Mouse (Mus musculus) hindbrain, embryonic 16.5 days (tissue): ENCODE measurements around the gene Klrb1f. TPM values are rescaled to one million over a fixed set of nuclear protein-coding genes. Genes with fewer than 3 reads are reported as not detected.

ENCODE experiments used
- ATAC-seq: fragments of 200-750 bp; cut with Nextera tagmentation; 2 replicates; pipeline ENCODE4 v1.8.0; 2017; ENCODE audit warnings: moderate TSS enrichment, moderate library complexity
- H3K27ac ChIP-seq: fragments of 300-500 bp; sonication (generic); 2 replicates; pipeline ENCODE4 v1.5.1; 2014; ENCODE audit warnings: low read depth, mild to moderate bottlenecking, control low read depth, low read length, moderate library complexity
- H3K27me3 ChIP-seq: fragments of 300-500 bp; sonication (generic); replicated peaks from 2 replicates; pipeline ENCODE4 v1.6.1; 2014; ENCODE audit warnings: low read length; ENCODE audit not compliant: control insufficient read depth, insufficient read depth
- H3K36me3 ChIP-seq: fragments of 300-500 bp; sonication (generic); 2 replicates; pipeline ENCODE4 v1.6.1; 2014; ENCODE audit warnings: mild to moderate bottlenecking, low read length, moderate library complexity, mixed read lengths; ENCODE audit not compliant: control insufficient read depth, insufficient read depth
- H3K4me1 ChIP-seq: fragments of 300-500 bp; sonication (generic); 2 replicates; pipeline ENCODE4 v1.6.1; 2014; ENCODE audit warnings: low read depth, low read length; ENCODE audit not compliant: control insufficient read depth, insufficient read depth
- H3K4me2 ChIP-seq: fragments of 300-500 bp; sonication (generic); 2 replicates; pipeline ENCODE4 v1.6.1; 2014; ENCODE audit warnings: mild to moderate bottlenecking, low read length, control low read depth, moderate library complexity
- H3K4me3 ChIP-seq: fragments of 300-500 bp; sonication (generic); 2 replicates; pipeline ENCODE4 v1.5.1; 2014; ENCODE audit warnings: mild to moderate bottlenecking, low read length, control low read depth, moderate library complexity
- H3K9ac ChIP-seq: fragments of 300-500 bp; sonication (generic); 2 replicates; pipeline ENCODE4 v1.6.1; 2014; ENCODE audit warnings: low read depth, mild to moderate bottlenecking, control low read depth, low read length, moderate library complexity
- H3K9me3 ChIP-seq: fragments of 300-500 bp; sonication (generic); 2 replicates; pipeline ENCODE4 v1.6.1; 2014; ENCODE audit warnings: mild to moderate bottlenecking, low read length, moderate library complexity; ENCODE audit not compliant: control insufficient read depth
- WGBS: fragments of 180-500 bp; shearing (Covaris S2); extraction: QIAGEN DNeasy Blood & Tissue Kit; methylation state at CpG from one replicate; pipeline ENCODE4 v1.1.7; 2014; 5-methylcytosine and 5-hydroxymethylcytosine counted together
- polyA plus RNA-seq: library from polyadenylated mRNA; unstranded; fragments of >200 nt; fragmentation: Nextera tagmentation; extraction: Ambion mirVana; gene quantifications from 2 replicates; pipeline ENCODE4 v1.2.1, GENCODE M21; 2015

The Klrb1f gene
- polyA plus RNA-seq, 1 experiment from 2014 or later = 0.64 TPM

GRCm38 (mm10) chr6:129013762-129014276 is 31.9 kb upstream of the Klrb1f start:
- Histone ChIP-seq H3K27ac (no peak overlapping the region), H3K27me3 (no peaks in the 10 kb centered on the region), H3K4me2 (no peak overlapping the region), H3K4me1 (no peaks in the 10 kb centered on the region), H3K9me3 (no peaks in the 10 kb centered on the region), H3K9ac (no peak overlapping the region), H3K4me3 (no peak overlapping the region), H3K36me3 (no peaks in the 10 kb centered on the region)
- no peak for ATAC-seq
- WGBS = 81% methylated on average over 5 of the region's 5 CpGs

GRCm38 (mm10) chr6:129014399-129014798 is 31.3 kb upstream of the Klrb1f start:
- H3K27ac ChIP-seq = no peak overlapping the region
- no peaks in the 10 kb centered on the region for H3K4me1 ChIP-seq
- no peaks in the 10 kb centered on the region for H3K9me3 ChIP-seq
- H3K9ac ChIP-seq = no peak overlapping the region
- no peaks in the 10 kb centered on the region for H3K36me3 ChIP-seq
- H3K4me2 ChIP-seq = no peak overlapping the region
- no peaks in the 10 kb centered on the region for H3K27me3 ChIP-seq
- no peak overlapping the region for H3K4me3 ChIP-seq
- WGBS = 82% methylated on average over 1 of the region's 1 CpGs
- no peak for ATAC-seq

GRCm38 (mm10) chr6:129027451-129028248 is 18.1 kb upstream of the Klrb1f start:
- Histone ChIP-seq H3K4me2 (no peak overlapping the region), H3K9ac (no peak overlapping the region), H3K4me1 (no peaks in the 10 kb centered on the region), H3K4me3 (no peak overlapping the region), H3K36me3 (no peaks in the 10 kb centered on the region), H3K27me3 (no peaks in the 10 kb centered on the region), H3K27ac (no peak overlapping the region), H3K9me3 (no peaks in the 10 kb centered on the region)
- ATAC-seq = no peak
- WGBS = 93% methylated on average over 8 of the region's 8 CpGs

- H3K4me2 ChIP-seq = no peak overlapping the region
- no peaks in the 10 kb centered on the region for H3K4me1 ChIP-seq
- H3K27me3 ChIP-seq = no peaks in the 10 kb centered on the region
- 61% methylated on average over 6 of the region's 6 CpGs for WGBS
- no peak overlapping the region for H3K4me3 ChIP-seq
- ATAC-seq = no peak
- no peak overlapping the region for H3K27ac ChIP-seq
- no peaks in the 10 kb centered on the region for H3K36me3 ChIP-seq
- H3K9ac ChIP-seq = no peak overlapping the region
- H3K9me3 ChIP-seq = no peaks in the 10 kb centered on the region
Observed at GRCm38 (mm10) chr6:129030175-129030824, 15.4 kb upstream of the Klrb1f start.

GRCm38 (mm10) chr6:129030964-129031363 is 14.7 kb upstream of the Klrb1f start:
- Histone ChIP-seq H3K4me3 (no peak overlapping the region), H3K27me3 (no peaks in the 10 kb centered on the region), H3K4me2 (no peak overlapping the region), H3K36me3 (no peaks in the 10 kb centered on the region), H3K9me3 (no peaks in the 10 kb centered on the region), H3K4me1 (no peaks in the 10 kb centered on the region), H3K27ac (no peak overlapping the region), H3K9ac (no peak overlapping the region)
- 90% methylated on average over 2 of the region's 2 CpGs for WGBS
- no peak for ATAC-seq

GRCm38 (mm10) chr6:129033397-129033796 is 12.3 kb upstream of the Klrb1f start:
- no peak for ATAC-seq
- H3K9ac ChIP-seq = no peak overlapping the region
- WGBS = 82% methylated on average over 2 of the region's 2 CpGs

GRCm38 (mm10) chr6:129035017-129035416 is 10.7 kb upstream of the Klrb1f start:
- Histone ChIP-seq H3K27ac (no peak overlapping the region), H3K36me3 (no peaks in the 10 kb centered on the region), H3K9ac (no peak overlapping the region), H3K9me3 (no peaks in the 10 kb centered on the region), H3K4me3 (no peak overlapping the region), H3K4me2 (no peak overlapping the region), H3K4me1 (no peaks in the 10 kb centered on the region), H3K27me3 (no peaks in the 10 kb centered on the region)
- 86% methylated on average over 2 of the region's 2 CpGs for whole genome bisulfite sequencing
- no peak for ATAC-seq

More at GRCm38 (mm10) chr6:129033397-129033796, 12.3 kb upstream of the Klrb1f start:
- Histone ChIP-seq H3K4me3 (no peak overlapping the region), H3K4me1 (no peaks in the 10 kb centered on the region), H3K27ac (no peak overlapping the region), H3K4me2 (no peak overlapping the region), H3K9me3 (no peaks in the 10 kb centered on the region), H3K36me3 (no peaks in the 10 kb centered on the region), H3K27me3 (no peaks in the 10 kb centered on the region)

GRCm38 (mm10) chr6:129036326-129036725 is 9.4 kb upstream of the Klrb1f start:
- Histone ChIP-seq H3K4me2 (no peak overlapping the region), H3K4me1 (no peaks in the 10 kb centered on the region), H3K27me3 (no peaks in the 10 kb centered on the region), H3K27ac (no peak overlapping the region), H3K9me3 (no peaks in the 10 kb centered on the region), H3K36me3 (no peaks in the 10 kb centered on the region), H3K4me3 (no peak overlapping the region), H3K9ac (no peak overlapping the region)
- no peak for ATAC-seq

- H3K4me3 ChIP-seq = no peak overlapping the region
- no peaks in the 10 kb centered on the region for H3K36me3 ChIP-seq
- no peaks in the 10 kb centered on the region for H3K9me3 ChIP-seq
- H3K4me2 ChIP-seq = no peak overlapping the region
- ATAC-seq = no peak
- WGBS = 93% methylated on average over 2 of the region's 2 CpGs
- H3K27me3 ChIP-seq = no peaks in the 10 kb centered on the region
- no peak overlapping the region for H3K9ac ChIP-seq
- no peak overlapping the region for H3K27ac ChIP-seq
- H3K4me1 ChIP-seq = no peaks in the 10 kb centered on the region
Observed at GRCm38 (mm10) chr6:129036890-129037463, 8.7 kb upstream of the Klrb1f start.
